Mouse (Mus musculus) olfactory bulb, adult 2 months (tissue): Measurements from ENCODE around the gene Olfr270.

Experiments used
- CTCF ChIP-seq: fragments of 200-500 bp; IDR thresholded peaks from 2 replicates; pipeline ENCODE4 v1.5.1; 2012; ENCODE audit warnings: low read depth, mild to moderate bottlenecking, low read length, moderate library complexity; ENCODE audit not compliant: insufficient read depth
- POLR2A ChIP-seq: fragments of 200-500 bp; IDR thresholded peaks from 2 replicates; pipeline ENCODE4 v1.6.1; 2012; ENCODE audit warnings: mild to moderate bottlenecking, low read depth, low read length, moderate library complexity; ENCODE audit not compliant: insufficient read depth

- TF ChIP-seq POLR2A = no peak
- no peak for TF ChIP-seq CTCF
Measured at GRCm38 (mm10) chr4:53000154-53000553, 35.8 kb downstream of the Olfr270 start.
